Mouse (Mus musculus) activated CD4-positive, CD25-positive, alpha-beta regulatory T cell, adult 4 months (primary cell): ENCODE results near the gene 4930519P11Rik. TPM values are rescaled to one million over a fixed set of nuclear protein-coding genes. Genes with fewer than 3 reads are reported as not detected.

ENCODE experiments used
- ATAC-seq: one replicate; pipeline ENCODE4 v1.8.0; 2017
- polyA plus RNA-seq, 2 experiments: library from polyadenylated mRNA; unstranded; fragments of 100-300 nt; shearing (Covaris generic); gene quantifications; one replicate each; pipeline ENCODE4 v1.2.1; 2017

The 4930519P11Rik gene
- polyA plus RNA-seq, 2 experiments from 2014 or later, result not detected

GRCm38 (mm10) chr2:154632203-154632780 is 19.1 kb upstream of the 4930519P11Rik start:
- ATAC-seq, result no peak

- no peak for ATAC-seq
These were observed 17.3 kb upstream of the 4930519P11Rik start for GRCm38 (mm10) chr2:154630531-154630930.

DNA sequence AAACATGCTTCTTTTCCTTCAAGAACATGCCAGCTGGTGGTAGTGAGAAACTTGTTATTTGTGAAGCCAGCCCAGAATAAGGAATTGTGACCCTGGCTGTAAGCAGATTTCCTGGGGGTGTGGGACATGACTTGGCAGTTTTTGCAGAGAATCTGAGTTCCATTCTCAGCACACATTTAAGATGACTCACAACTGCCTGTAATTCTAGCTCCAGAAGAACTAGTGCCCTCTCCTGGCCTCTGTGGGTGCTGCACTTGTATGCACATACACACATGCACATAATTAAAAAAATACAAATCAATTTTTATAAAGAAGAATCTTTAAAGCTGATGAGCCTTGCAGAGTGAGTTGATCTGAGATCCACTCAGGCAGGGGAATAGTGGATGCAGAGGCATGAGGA is 10.9 kb upstream of the 4930519P11Rik start:
- ATAC-seq, result no peak

DNA sequence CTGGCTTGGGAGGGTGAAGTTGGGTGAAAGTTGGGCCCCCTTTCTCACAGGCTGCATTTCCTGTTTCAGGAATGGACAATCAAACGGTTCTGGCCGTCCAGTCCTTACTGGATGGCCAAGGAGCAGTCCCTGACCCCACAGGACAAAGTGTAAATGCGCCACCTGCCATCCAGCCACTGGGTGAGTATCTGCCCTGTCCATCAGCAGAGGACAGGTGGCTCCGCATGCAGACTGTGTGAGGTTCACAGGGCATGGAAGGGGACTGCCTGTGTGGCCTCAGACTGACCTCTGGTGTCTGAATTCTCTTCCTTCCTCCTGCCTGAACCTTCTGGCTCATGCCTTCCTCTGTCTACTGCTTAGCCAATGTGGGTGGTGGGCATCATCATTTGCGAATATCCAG is 8.4 kb upstream of the 4930519P11Rik start:
- ATAC-seq, result no peak

- ATAC-seq, result no peak
These were observed 3.8 kb upstream of the 4930519P11Rik start for GRCm38 (mm10) chr2:154617061-154617460.

GRCm38 (mm10) chr2:154615674-154616073 is 2.4 kb upstream of the 4930519P11Rik start:
- ATAC-seq, result peak; percentile 33

DNA sequence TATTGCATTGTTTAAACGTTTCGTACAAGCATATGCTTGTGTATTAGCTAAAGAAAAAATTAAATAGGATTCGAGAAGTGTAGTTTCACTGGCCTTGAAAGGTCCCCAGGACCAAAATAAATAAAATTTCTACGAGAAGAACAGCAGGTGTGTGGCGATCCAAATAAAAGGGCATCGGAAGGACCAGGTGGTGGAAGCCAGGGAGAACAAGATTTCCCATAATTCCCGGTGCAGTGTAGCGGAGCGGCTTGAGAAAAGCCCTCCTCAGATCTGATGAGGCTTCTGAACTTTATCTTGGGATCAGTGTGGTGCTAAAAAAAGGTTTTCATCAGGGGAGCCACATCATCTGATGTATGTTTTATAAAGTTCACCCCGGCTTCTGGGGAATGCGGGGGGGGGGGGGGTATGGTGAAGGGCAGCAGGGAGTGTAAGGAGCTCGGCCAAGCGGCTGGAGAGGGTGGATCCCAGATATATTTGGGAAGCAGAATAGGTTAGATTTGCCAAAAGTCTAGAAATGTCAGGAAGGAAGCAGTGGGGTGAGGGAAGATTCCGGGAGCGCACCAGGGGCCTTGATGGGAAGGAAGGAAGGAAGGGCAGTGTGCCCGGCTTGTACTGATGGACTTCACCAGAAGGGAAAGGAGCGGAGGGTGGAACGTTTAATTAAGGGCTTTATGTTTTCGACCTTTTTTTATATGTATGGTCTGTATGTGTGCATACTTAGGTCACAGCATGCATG is 1.8 kb upstream of the 4930519P11Rik start:
- ATAC-seq, result no peak

GRCm38 (mm10) chr2:154609050-154609767 is 4.0 kb downstream of the 4930519P11Rik start:
- ATAC-seq, result no peak

- no peak for ATAC-seq
These were observed 6.3 kb downstream of the 4930519P11Rik start for GRCm38 (mm10) chr2:154606965-154607364.

GRCm38 (mm10) chr2:154604156-154604555 is 9.1 kb downstream of the 4930519P11Rik start:
- ATAC-seq, result peak; percentile 3

GRCm38 (mm10) chr2:154603638-154604153 is 9.5 kb downstream of the 4930519P11Rik start, which contains the start of gene Pxmp4:
Gene Pxmp4, minus strand, starts transcription at chr2:154603708.
- peak; percentile 98 for ATAC-seq

- peak; percentile 40 for ATAC-seq
These were observed 10.1 kb downstream of the 4930519P11Rik start for GRCm38 (mm10) chr2:154603007-154603637.

DNA sequence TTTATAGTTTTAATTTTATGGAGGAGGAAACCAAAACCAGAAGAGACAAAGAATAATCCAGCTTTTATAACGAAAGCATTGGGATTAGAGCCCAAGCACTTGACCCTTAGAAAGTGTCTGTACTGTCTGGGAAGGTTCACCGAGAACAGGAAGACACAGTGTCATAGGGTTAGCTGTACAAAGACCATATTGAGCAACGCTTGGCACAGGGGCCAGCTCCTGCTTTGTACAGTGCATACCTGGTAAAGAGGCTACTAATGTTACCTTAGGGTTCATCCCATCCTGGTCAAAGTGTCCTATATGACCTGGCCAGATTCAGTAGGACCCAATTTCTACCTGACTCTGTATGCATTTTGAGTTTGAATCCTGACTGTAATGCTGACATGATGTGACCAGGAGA is 11.9 kb downstream of the 4930519P11Rik start:
- no peak for ATAC-seq

DNA sequence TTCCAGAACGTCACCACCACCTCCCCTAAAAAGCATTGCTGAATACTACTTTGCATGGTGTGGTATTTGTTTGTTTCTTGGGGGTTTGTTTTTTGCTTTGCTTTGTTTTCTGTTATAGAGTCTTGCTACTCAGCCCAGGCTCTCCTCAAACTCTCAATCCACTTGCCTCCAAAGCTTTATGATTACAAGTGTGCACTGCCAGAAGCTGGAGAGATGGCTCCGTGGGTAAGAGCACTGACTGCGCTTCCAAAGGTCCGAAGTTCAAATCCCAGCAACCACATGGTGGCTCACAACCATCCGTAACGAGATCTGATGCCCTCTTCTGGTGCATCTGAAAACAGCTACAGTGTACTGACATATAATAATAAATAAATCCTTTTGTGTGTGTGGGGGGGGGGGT is 12.7 kb downstream of the 4930519P11Rik start:
- ATAC-seq, result no peak

DNA sequence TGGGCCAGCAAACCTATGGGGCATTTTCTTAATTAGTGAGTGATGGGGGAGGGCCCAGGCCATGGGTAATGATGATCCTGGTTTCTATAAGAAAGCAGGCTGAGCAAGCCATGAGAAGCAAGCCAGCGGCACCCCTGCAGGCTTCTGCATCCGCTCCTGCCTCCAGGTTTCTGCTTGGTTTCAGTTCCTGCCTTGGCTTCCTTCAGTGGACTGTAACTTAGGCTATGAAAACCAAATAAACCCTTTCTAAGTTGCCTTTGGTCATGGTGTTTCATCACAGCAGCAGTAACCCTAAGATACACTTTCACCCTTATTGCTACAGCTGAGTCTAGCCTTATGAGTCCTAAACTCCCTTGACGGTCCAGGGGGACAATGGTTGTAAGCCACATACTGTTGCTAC is 15.8 kb downstream of the 4930519P11Rik start:
- ATAC-seq, result no peak

GRCm38 (mm10) chr2:154595775-154596174 is 17.5 kb downstream of the 4930519P11Rik start:
- ATAC-seq, result no peak

DNA sequence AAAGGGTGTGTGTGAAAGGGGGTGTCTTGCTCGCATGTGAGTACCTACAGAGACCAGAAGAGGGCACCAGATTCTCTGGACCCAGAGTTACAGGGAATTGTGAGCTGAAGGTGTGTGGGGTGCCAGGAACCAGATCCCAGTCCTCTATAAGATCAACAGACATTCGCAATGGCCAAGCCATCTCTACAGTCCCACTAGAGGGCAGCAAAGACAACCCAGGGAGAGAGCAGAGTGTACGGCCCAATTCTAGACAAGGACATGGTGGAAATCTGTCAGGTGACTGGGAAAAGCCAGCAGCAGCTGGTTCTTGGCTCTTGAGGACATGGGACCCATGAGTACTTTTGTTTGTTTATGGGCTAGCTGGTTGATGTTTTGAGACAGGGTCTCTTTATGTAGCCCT is 20.2 kb downstream of the 4930519P11Rik start:
- peak; percentile 49 for ATAC-seq

DNA sequence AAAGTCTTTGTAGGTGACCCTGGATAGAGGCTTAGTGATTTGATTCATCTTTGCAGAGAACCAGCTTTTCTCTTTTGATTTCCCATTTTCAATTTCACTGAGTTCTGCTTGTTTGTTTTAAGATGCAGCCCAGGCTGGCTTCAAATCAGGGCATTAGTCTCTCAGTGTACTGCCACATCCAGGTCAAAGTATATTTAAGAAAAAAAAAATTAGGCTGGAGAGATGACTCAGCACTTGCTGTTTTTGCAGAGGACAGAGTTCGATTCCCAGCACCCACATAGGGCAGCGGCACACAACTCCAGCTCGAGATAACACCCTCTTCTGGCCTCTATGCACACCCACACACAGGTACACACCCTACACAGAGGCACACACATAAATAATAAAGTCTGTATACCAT is 22.0 kb downstream of the 4930519P11Rik start:
- ATAC-seq, result no peak

GRCm38 (mm10) chr2:154589051-154589450 is 24.2 kb downstream of the 4930519P11Rik start:
- ATAC-seq, result no peak

DNA sequence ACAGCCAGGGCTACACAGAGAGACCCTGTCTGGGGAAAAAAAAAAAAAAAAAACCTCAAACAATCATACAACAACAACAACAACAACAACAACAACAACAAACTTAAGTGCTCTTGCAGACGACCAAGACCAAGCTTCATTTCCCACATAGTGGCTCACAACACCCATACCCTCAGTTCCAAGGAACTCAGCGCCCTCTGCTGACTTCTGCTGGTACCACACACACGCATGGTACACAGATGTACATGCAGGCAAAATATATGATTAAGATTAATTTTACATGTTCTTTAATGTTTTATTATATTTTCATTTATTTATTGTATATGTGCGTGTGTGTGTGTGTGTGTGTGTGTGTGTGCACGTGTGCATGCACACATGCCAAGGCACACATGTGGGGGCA is 26.8 kb downstream of the 4930519P11Rik start:
- ATAC-seq, result no peak

- ATAC-seq, result no peak
These were observed 28.2 kb downstream of the 4930519P11Rik start for GRCm38 (mm10) chr2:154584931-154585601.
